Mouse (Mus musculus): ENCODE data around the gene Olfr632. TPM values are rescaled to one million over a fixed set of nuclear protein-coding genes. Genes with fewer than 3 reads are reported as not detected.

Gene Olfr632
- total RNA-seq (2023) = not detected

GRCm38 (mm10) chr7:103934264-103934663, at the start of gene Olfr632:
Olfr632 (plus strand) TSS chr7:103934347.

GRCm38 (mm10) chr7:103886152-103886551, 48.0 kb upstream of the Olfr632 start, which contains the start of gene Olfr66:
Olfr66 (minus strand) TSS chr7:103886252.

GRCm38 (mm10) chr7:103894385-103894784, 39.8 kb upstream of the Olfr632 start, which contains the start of gene Olfr64:
Olfr64 (minus strand) TSS chr7:103894485.

GRCm38 (mm10) chr7:103903187-103903586, 31.0 kb upstream of the Olfr632 start, which contains the start of gene Olfr65:
Olfr65 (plus strand) TSS chr7:103903487.

GRCm38 (mm10) chr7:103928525-103928924, 5.6 kb upstream of the Olfr632 start, which contains the start of gene Olfr631:
Olfr631 (plus strand) TSS chr7:103928825.

GRCm38 (mm10) chr7:103944137-103944536, 10.0 kb downstream of the Olfr632 start, which contains the start of gene Olfr633:
Olfr633 (plus strand) TSS chr7:103944437.

GRCm38 (mm10) chr7:103970852-103971251, 36.7 kb downstream of the Olfr632 start, which contains the start of gene Olfr635:
Olfr635 (plus strand) TSS chr7:103971152.

Other genes with a start within 250 kb of the Olfr632 start
- gene Olfr243, start 219.7 kb upstream of the Olfr632 start, total RNA-seq (2023) = not detected
- gene Olfr628, start 204.0 kb upstream of the Olfr632 start, total RNA-seq (2023) = not detected
- not detected for gene Olfr629, start 189.4 kb upstream of the Olfr632 start, total RNA-seq (2023)
- not detected for gene Olfr630, start 177.0 kb upstream of the Olfr632 start, total RNA-seq (2023)
- gene Olfr69, start 162.8 kb upstream of the Olfr632 start, total RNA-seq (2023) = not detected
- gene Olfr68, start 154.6 kb upstream of the Olfr632 start, total RNA-seq (2023) = not detected
- not detected for gene Olfr67, start 142.5 kb upstream of the Olfr632 start, total RNA-seq (2023)
- 10 to 100 TPM in 1 of 2 experiments, 1 to 10 TPM in 1; 1.7 to 18.8 TPM for gene Hbb-bt, start 120.4 kb upstream of the Olfr632 start, total RNA-seq (2023)
- gene Hbb-bs, start 106.3 kb upstream of the Olfr632 start, total RNA-seq (2023) = 100 to 1,000 TPM in 1 of 2 experiments, 10 to 100 TPM in 1; 19.6 to 139 TPM
- gene Hbb-bh2, start 93.8 kb upstream of the Olfr632 start, total RNA-seq (2023) = not detected
- not detected for gene Hbb-bh1, start 91.2 kb upstream of the Olfr632 start, total RNA-seq (2023)
- not detected for gene Hbb-y, start 81.1 kb upstream of the Olfr632 start, total RNA-seq (2023)
- not detected for gene Olfr66, start 48.1 kb upstream of the Olfr632 start, total RNA-seq (2023)
- not detected for gene Olfr64, start 39.9 kb upstream of the Olfr632 start, total RNA-seq (2023)
- not detected for gene Olfr65, start 30.9 kb upstream of the Olfr632 start, total RNA-seq (2023)
- gene Olfr631, start 5.5 kb upstream of the Olfr632 start, total RNA-seq (2023) = not detected
- gene Olfr633, start 10.1 kb downstream of the Olfr632 start, total RNA-seq (2023) = not detected
- gene Olfr635, start 36.8 kb downstream of the Olfr632 start, total RNA-seq (2023) = not detected
- not detected for gene Olfr638, start 64.4 kb downstream of the Olfr632 start, total RNA-seq (2023)
- gene Olfr639, start 83.0 kb downstream of the Olfr632 start, total RNA-seq (2023) = under 1 TPM; 0.09 to 0.10 TPM
- not detected for gene Olfr640, start 91.2 kb downstream of the Olfr632 start, total RNA-seq (2023)
- not detected for gene Olfr641, start 101.1 kb downstream of the Olfr632 start, total RNA-seq (2023)
- not detected for gene Olfr642, start 118.3 kb downstream of the Olfr632 start, total RNA-seq (2023)
- gene 4930516K23Rik, start 127.1 kb downstream of the Olfr632 start, total RNA-seq (2023) = not detected
- not detected for gene Olfr644, start 137.5 kb downstream of the Olfr632 start, total RNA-seq (2023)
- not detected for gene Olfr645, start 151.1 kb downstream of the Olfr632 start, total RNA-seq (2023)
- gene Olfr646, start 170.5 kb downstream of the Olfr632 start, total RNA-seq (2023) = under 1 TPM in 1 of 2 experiments, not detected in 1; 0.15 TPM
- gene Ubqln5, start 195.5 kb downstream of the Olfr632 start, total RNA-seq (2023) = not detected
- not detected for gene Olfr643, start 203.1 kb downstream of the Olfr632 start, total RNA-seq (2023)
- gene Ubqln3, start 208.9 kb downstream of the Olfr632 start, total RNA-seq (2023) = not detected
- gene Ubqlnl, start 216.2 kb downstream of the Olfr632 start, total RNA-seq (2023) = not detected
- gene Olfm5, start 230.5 kb downstream of the Olfr632 start, total RNA-seq (2023) = not detected
- gene Olfr648, start 249.0 kb downstream of the Olfr632 start, total RNA-seq (2023) = not detected

Measured in monocyte, adult 59 days (primary cell).